Mouse (Mus musculus) common myeloid progenitor, adult 5-6 weeks (primary cell): ENCODE measurements around the gene Palld. TPM values are rescaled to one million over a fixed set of nuclear protein-coding genes. Genes with fewer than 3 reads are reported as not detected.

Source experiments
- ATAC-seq: replicated peaks from 2 replicates; pipeline ENCODE4 v1.8.0; 2016; ENCODE audit warnings: low read depth, mild to moderate bottlenecking, moderate TSS enrichment, inconsistent platforms; ENCODE audit not compliant: poor library complexity, severe bottlenecking
- total RNA-seq: library from RNA; stranded (forward); fragments of 200-1000, 187-1606 nt; gene quantifications from 2 replicates; pipeline ENCODE4 v1.2.3, GENCODE M21; 2017

The Palld gene
- total RNA-seq: 0.46 and 0.58 TPM in 2 replicates

- no peak for ATAC-seq
These were observed at the start of gene Palld for GRCm38 (mm10) chr8:61902521-61902920. Gene Palld (minus strand): TSS chr8:61902690.

GRCm38 (mm10) chr8:61937576-61937975 lies 35.1 kb upstream of the Palld start:
- no peak for ATAC-seq

- ATAC-seq: no peak
These were observed 30.8 kb upstream of the Palld start for GRCm38 (mm10) chr8:61933243-61933642.

- peak; percentile 89 for ATAC-seq
These were observed 25.4 kb upstream of the Palld start, which contains the start of gene Ddx60 for GRCm38 (mm10) chr8:61927777-61928494. Gene Ddx60 (plus strand): TSS chr8:61928087.

GRCm38 (mm10) chr8:61924518-61924917 lies 22.0 kb upstream of the Palld start:
- ATAC-seq: no peak

GRCm38 (mm10) chr8:61921454-61922054 lies 19.1 kb upstream of the Palld start:
- ATAC-seq: no peak

GRCm38 (mm10) chr8:61920389-61920788 lies 17.9 kb upstream of the Palld start:
- peak; percentile 58; the same call in 1 of the 2 replicates for ATAC-seq

- ATAC-seq: no peak
These were observed 16.8 kb upstream of the Palld start for GRCm38 (mm10) chr8:61919145-61919788.

- ATAC-seq: no peak
These were observed 14.8 kb upstream of the Palld start for GRCm38 (mm10) chr8:61917287-61917686.

GRCm38 (mm10) chr8:61913957-61914356 lies 11.5 kb upstream of the Palld start:
- ATAC-seq: no peak

GRCm38 (mm10) chr8:61912817-61913216 lies 10.3 kb upstream of the Palld start:
- 0 out of 2 replicates have a peak, but pooled peaks have one; percentile 34 for ATAC-seq

- no peak for ATAC-seq
These were observed 6.8 kb upstream of the Palld start for GRCm38 (mm10) chr8:61909313-61909712.

GRCm38 (mm10) chr8:61908303-61909215 lies 6.1 kb upstream of the Palld start:
- peak; percentile 82 for ATAC-seq

- ATAC-seq: no peak
These were observed 1.3 kb downstream of the Palld start for GRCm38 (mm10) chr8:61901028-61901717.

- peak; percentile 52 for ATAC-seq
These were observed 5.1 kb downstream of the Palld start for GRCm38 (mm10) chr8:61897402-61897801.

- no peak for ATAC-seq
These were observed 5.7 kb downstream of the Palld start for GRCm38 (mm10) chr8:61896742-61897141.

- peak; percentile 97 for ATAC-seq
These were observed 8.4 kb downstream of the Palld start for GRCm38 (mm10) chr8:61894062-61894461.

GRCm38 (mm10) chr8:61877607-61878006 lies 24.9 kb downstream of the Palld start:
- ATAC-seq: peak; percentile 73

GRCm38 (mm10) chr8:61875290-61875689 lies 27.2 kb downstream of the Palld start:
- ATAC-seq: peak; percentile 70
